Mouse (Mus musculus): ENCODE data around the gene Gal3st4. TPM values are rescaled to one million over a fixed set of nuclear protein-coding genes. Genes with fewer than 3 reads are reported as not detected.

The Gal3st4 gene
- polyA plus RNA-seq, 1 experiment from 2014 or later: 4.6 TPM

GRCm38 (mm10) chr5:138241511-138241910 lies 31.1 kb downstream of the Gal3st4 start:
- Histone ChIP-seq H3K4me2 (replicated peaks; ENCODE audit: low read depth, low read length) (no peak overlapping the region), H3K4me3 (ENCODE audit: low read depth, low read length) (no peak overlapping the region), H3K27me3 (ENCODE audit: control insufficient read depth, insufficient read depth, low read length) (no peaks in the 10 kb centered on the region), H3K27ac (ENCODE audit: low read depth, low read length) (no peak overlapping the region), H3K9ac (ENCODE audit: low read depth, low read length) (no peak overlapping the region), H3K4me1 (replicated peaks; ENCODE audit: control insufficient read depth, insufficient read depth, low read length) (no peaks in the 10 kb centered on the region), H3K36me3 (ENCODE audit: control insufficient read depth, insufficient read depth, low read length) (no peaks in the 10 kb centered on the region), H3K9me3 (ENCODE audit: control insufficient read depth, low read length) (no peaks in the 10 kb centered on the region)
- no peak for DNase-seq (ENCODE audit: low spot score)
- WGBS: 31% methylated on average over 2 of the region's 2 CpGs
- no peak for ATAC-seq (ENCODE audit: low FRiP score)

- H3K4me3 ChIP-seq (ENCODE audit: low read depth, low read length): no peak overlapping the region
- H3K27me3 ChIP-seq (ENCODE audit: control insufficient read depth, insufficient read depth, low read length): no peaks in the 10 kb centered on the region
- no peak overlapping the region for H3K27ac ChIP-seq (ENCODE audit: low read depth, low read length)
- ATAC-seq (ENCODE audit: low FRiP score) (no peak), DNase-seq (ENCODE audit: low spot score) (no peak)
- H3K4me1 ChIP-seq (replicated peaks; ENCODE audit: control insufficient read depth, insufficient read depth, low read length): no peaks in the 10 kb centered on the region
- H3K4me2 ChIP-seq (replicated peaks; ENCODE audit: low read depth, low read length): no peak overlapping the region
- no peak overlapping the region for H3K9ac ChIP-seq (ENCODE audit: low read depth, low read length)
- no peaks in the 10 kb centered on the region for H3K36me3 ChIP-seq (ENCODE audit: control insufficient read depth, insufficient read depth, low read length)
- H3K9me3 ChIP-seq (ENCODE audit: control insufficient read depth, low read length): no peaks in the 10 kb centered on the region
Observed at GRCm38 (mm10) chr5:138234224-138234623, 38.4 kb downstream of the Gal3st4 start.

GRCm38 (mm10) chr5:138233778-138234177 lies 38.9 kb downstream of the Gal3st4 start:
- H3K36me3 ChIP-seq (ENCODE audit: control insufficient read depth, insufficient read depth, low read length): no peaks in the 10 kb centered on the region
- no peak overlapping the region for H3K27ac ChIP-seq (ENCODE audit: low read depth, low read length)
- 85% methylated on average over 2 of the region's 2 CpGs for WGBS
- no peak overlapping the region for H3K4me3 ChIP-seq (ENCODE audit: low read depth, low read length)
- no peak overlapping the region for H3K4me2 ChIP-seq (replicated peaks; ENCODE audit: low read depth, low read length)
- no peak for ATAC-seq (ENCODE audit: low FRiP score)
- H3K9ac ChIP-seq (ENCODE audit: low read depth, low read length): no peak overlapping the region
- no peaks in the 10 kb centered on the region for H3K9me3 ChIP-seq (ENCODE audit: control insufficient read depth, low read length)
- DNase-seq (ENCODE audit: low spot score): no peak
- no peaks in the 10 kb centered on the region for H3K27me3 ChIP-seq (ENCODE audit: control insufficient read depth, insufficient read depth, low read length)
- H3K4me1 ChIP-seq (replicated peaks; ENCODE audit: control insufficient read depth, insufficient read depth, low read length): no peaks in the 10 kb centered on the region

DNA sequence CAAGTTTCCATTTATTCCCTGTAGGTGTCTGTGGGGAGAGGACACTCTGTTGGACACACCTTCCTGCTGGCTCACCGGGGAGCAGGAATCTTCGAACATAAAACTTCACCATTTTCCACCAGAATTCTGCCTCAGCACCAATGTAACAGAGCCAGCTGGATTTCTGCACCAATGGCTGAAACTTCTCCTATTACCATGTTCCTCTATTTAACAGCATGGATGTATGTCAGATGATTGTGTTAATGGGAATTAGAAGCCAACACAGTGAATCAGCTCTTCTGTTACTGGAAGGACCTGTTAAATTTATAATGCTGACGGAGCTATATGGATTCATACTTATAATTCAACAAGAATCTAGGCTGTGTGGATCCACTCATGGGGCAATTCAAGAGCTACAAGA lies 43.1 kb downstream of the Gal3st4 start:
- DNase-seq (ENCODE audit: low spot score) (no peak), ATAC-seq (ENCODE audit: low FRiP score) (no peak)
- Histone ChIP-seq H3K27ac (ENCODE audit: low read depth, low read length) (no peak overlapping the region), H3K27me3 (ENCODE audit: control insufficient read depth, insufficient read depth, low read length) (no peaks in the 10 kb centered on the region), H3K9me3 (ENCODE audit: control insufficient read depth, low read length) (no peaks in the 10 kb centered on the region), H3K4me3 (ENCODE audit: low read depth, low read length) (no peak overlapping the region), H3K4me1 (replicated peaks; ENCODE audit: control insufficient read depth, insufficient read depth, low read length) (no peaks in the 10 kb centered on the region), H3K9ac (ENCODE audit: low read depth, low read length) (no peak overlapping the region), H3K36me3 (ENCODE audit: control insufficient read depth, insufficient read depth, low read length) (no peaks in the 10 kb centered on the region), H3K4me2 (replicated peaks; ENCODE audit: low read depth, low read length) (no peak overlapping the region)
- WGBS: 89% methylated on average over 3 of the region's 3 CpGs

- H3K27ac ChIP-seq (ENCODE audit: low read depth, low read length): no peak overlapping the region
- H3K9me3 ChIP-seq (ENCODE audit: control insufficient read depth, low read length): no peaks in the 10 kb centered on the region
- no peaks in the 10 kb centered on the region for H3K36me3 ChIP-seq (ENCODE audit: control insufficient read depth, insufficient read depth, low read length)
- H3K4me1 ChIP-seq (replicated peaks; ENCODE audit: control insufficient read depth, insufficient read depth, low read length): no peaks in the 10 kb centered on the region
- peak; percentile 33 for DNase-seq (ENCODE audit: low spot score)
- H3K27me3 ChIP-seq (ENCODE audit: control insufficient read depth, insufficient read depth, low read length): no peaks in the 10 kb centered on the region
- 57% methylated on average over 3 of the region's 3 CpGs for WGBS
- no peak overlapping the region for H3K9ac ChIP-seq (ENCODE audit: low read depth, low read length)
- no peak overlapping the region for H3K4me3 ChIP-seq (ENCODE audit: low read depth, low read length)
- ATAC-seq (ENCODE audit: low FRiP score): no peak
- H3K4me2 ChIP-seq (replicated peaks; ENCODE audit: low read depth, low read length): no peak overlapping the region
Observed at GRCm38 (mm10) chr5:138228026-138228425, 44.6 kb downstream of the Gal3st4 start.

- WGBS: 65% methylated on average over 2 of the region's 2 CpGs
- H3K27me3 ChIP-seq (ENCODE audit: control insufficient read depth, insufficient read depth, low read length): no peaks in the 10 kb centered on the region
- no peak overlapping the region for H3K4me2 ChIP-seq (replicated peaks; ENCODE audit: low read depth, low read length)
- no peaks in the 10 kb centered on the region for H3K4me1 ChIP-seq (replicated peaks; ENCODE audit: control insufficient read depth, insufficient read depth, low read length)
- no peaks in the 10 kb centered on the region for H3K9me3 ChIP-seq (ENCODE audit: control insufficient read depth, low read length)
- DNase-seq (ENCODE audit: low spot score) (no peak), ATAC-seq (ENCODE audit: low FRiP score) (no peak)
- H3K4me3 ChIP-seq (ENCODE audit: low read depth, low read length): no peak overlapping the region
- no peak overlapping the region for H3K9ac ChIP-seq (ENCODE audit: low read depth, low read length)
- H3K36me3 ChIP-seq (ENCODE audit: control insufficient read depth, insufficient read depth, low read length): no peaks in the 10 kb centered on the region
- no peak overlapping the region for H3K27ac ChIP-seq (ENCODE audit: low read depth, low read length)
Observed at GRCm38 (mm10) chr5:138227367-138227766, 45.3 kb downstream of the Gal3st4 start.

DNA sequence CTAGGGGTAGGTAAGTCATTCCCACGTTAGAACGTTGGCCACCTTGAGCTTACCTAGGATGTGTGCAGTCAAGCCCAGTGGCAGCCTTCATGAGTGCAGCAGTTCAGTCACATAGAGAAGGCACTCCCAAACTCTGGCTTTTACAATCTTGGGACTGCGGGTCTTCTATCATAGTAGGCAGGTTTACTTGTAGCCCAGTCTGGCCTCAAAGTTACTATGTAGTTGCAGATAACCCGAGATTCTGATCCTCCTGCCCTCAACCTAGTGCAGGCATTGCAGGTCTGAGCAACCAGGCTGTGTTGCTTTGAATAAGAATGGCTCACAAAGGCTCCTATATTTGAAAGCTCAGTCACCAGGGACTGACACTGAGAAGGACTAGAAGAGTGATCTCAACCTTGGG lies 46.1 kb downstream of the Gal3st4 start:
- no peaks in the 10 kb centered on the region for H3K9me3 ChIP-seq (ENCODE audit: control insufficient read depth, low read length)
- no peak overlapping the region for H3K27ac ChIP-seq (ENCODE audit: low read depth, low read length)
- H3K4me1 ChIP-seq (replicated peaks; ENCODE audit: control insufficient read depth, insufficient read depth, low read length): no peaks in the 10 kb centered on the region
- H3K4me3 ChIP-seq (ENCODE audit: low read depth, low read length): no peak overlapping the region
- H3K36me3 ChIP-seq (ENCODE audit: control insufficient read depth, insufficient read depth, low read length): no peaks in the 10 kb centered on the region
- H3K4me2 ChIP-seq (replicated peaks; ENCODE audit: low read depth, low read length): no peak overlapping the region
- ATAC-seq (ENCODE audit: low FRiP score) (no peak), DNase-seq (ENCODE audit: low spot score) (no peak)
- H3K9ac ChIP-seq (ENCODE audit: low read depth, low read length): no peak overlapping the region
- 77% methylated on average over 4 of the region's 4 CpGs for WGBS
- H3K27me3 ChIP-seq (ENCODE audit: control insufficient read depth, insufficient read depth, low read length): no peaks in the 10 kb centered on the region

DNA sequence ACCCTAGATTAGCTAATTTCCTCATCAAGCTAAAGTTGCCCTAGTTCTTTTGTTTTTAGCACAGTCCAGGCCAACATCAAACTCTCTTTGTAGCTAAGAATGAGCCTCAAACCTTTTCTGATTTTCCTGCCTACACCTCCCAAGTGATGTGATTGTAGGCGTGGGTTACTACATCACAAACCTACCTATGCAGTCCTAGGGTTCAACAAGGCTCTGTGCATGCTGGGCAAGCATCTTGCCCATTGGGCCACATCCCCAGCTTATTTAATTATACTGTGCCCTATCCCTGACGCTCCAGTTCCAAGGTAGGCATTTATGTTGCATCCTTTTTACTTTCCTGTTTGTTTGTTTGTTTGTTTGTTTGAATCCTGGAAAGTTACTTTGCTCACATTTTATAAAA lies 46.9 kb downstream of the Gal3st4 start, which contains the start of gene Nxpe5:
Gene Nxpe5 (plus strand): TSS at position 199 of the 400 bp plus-strand sequence.
- H3K27ac ChIP-seq (ENCODE audit: low read depth, low read length): no peak within 1 kb of the TSS
- no peak within 1 kb of the TSS for H3K4me2 ChIP-seq (replicated peaks; ENCODE audit: low read depth, low read length)
- H3K4me3 ChIP-seq (ENCODE audit: low read depth, low read length): no peak within 1 kb of the TSS
- no peaks in the 10 kb centered on the region for H3K36me3 ChIP-seq (ENCODE audit: control insufficient read depth, insufficient read depth, low read length)
- no peak for DNase-seq (ENCODE audit: low spot score)
- no peaks in the 10 kb centered on the region for H3K9me3 ChIP-seq (ENCODE audit: control insufficient read depth, low read length)
- H3K9ac ChIP-seq (ENCODE audit: low read depth, low read length): no peak within 1 kb of the TSS
- no peaks in the 10 kb centered on the region for H3K4me1 ChIP-seq (replicated peaks; ENCODE audit: control insufficient read depth, insufficient read depth, low read length)
- WGBS: 55% methylated on average over 2 of the region's 2 CpGs
- H3K27me3 ChIP-seq (ENCODE audit: control insufficient read depth, insufficient read depth, low read length): no peaks in the 10 kb centered on the region
- ATAC-seq (ENCODE audit: low FRiP score): no peak

- Histone ChIP-seq H3K27ac (ENCODE audit: low read depth, low read length) (no peak overlapping the region), H3K4me2 (replicated peaks; ENCODE audit: low read depth, low read length) (no peak overlapping the region), H3K9me3 (ENCODE audit: control insufficient read depth, low read length) (no peaks in the 10 kb centered on the region), H3K4me1 (replicated peaks; ENCODE audit: control insufficient read depth, insufficient read depth, low read length) (no peaks in the 10 kb centered on the region), H3K36me3 (ENCODE audit: control insufficient read depth, insufficient read depth, low read length) (no peaks in the 10 kb centered on the region), H3K27me3 (ENCODE audit: control insufficient read depth, insufficient read depth, low read length) (no peaks in the 10 kb centered on the region), H3K9ac (ENCODE audit: low read depth, low read length) (no peak overlapping the region), H3K4me3 (ENCODE audit: low read depth, low read length) (no peak overlapping the region)
- 75% methylated on average over 3 of the region's 3 CpGs for WGBS
- DNase-seq (ENCODE audit: low spot score): no peak
- no peak for ATAC-seq (ENCODE audit: low FRiP score)
Observed at GRCm38 (mm10) chr5:138223287-138223686, 49.4 kb downstream of the Gal3st4 start.
